Mouse (Mus musculus) heart, adult 9 months (tissue): Measurements from ENCODE around the gene Slc25a19.

Experiments used
- DNase-seq, 2 experiments: peaks; one replicate each; pipeline ENCODE4 v3.0.0; 2022; ENCODE audit warnings: low spot score in 2 of 2

The Slc25a19 gene

DNA sequence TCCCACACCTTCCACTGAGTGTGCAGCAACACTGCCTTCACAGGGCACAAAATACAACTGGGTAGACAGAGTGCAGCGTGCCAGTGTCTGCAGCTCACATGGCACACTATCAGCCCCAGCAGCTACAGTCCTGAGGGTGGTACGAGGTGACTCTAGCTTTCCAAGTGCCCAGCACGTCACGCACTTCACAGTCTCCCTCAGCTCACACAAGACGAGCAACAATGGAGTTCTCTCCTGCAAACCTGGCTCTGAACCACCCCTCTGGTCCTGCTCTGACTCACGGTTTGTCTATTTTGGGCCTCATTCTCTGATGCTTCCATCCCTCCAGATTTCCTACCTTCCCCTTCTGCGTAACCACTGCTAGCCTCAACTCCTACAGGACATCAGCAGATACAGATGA is 28.4 kb downstream of the Slc25a19 start:
- DNase-seq = no peak

DNA sequence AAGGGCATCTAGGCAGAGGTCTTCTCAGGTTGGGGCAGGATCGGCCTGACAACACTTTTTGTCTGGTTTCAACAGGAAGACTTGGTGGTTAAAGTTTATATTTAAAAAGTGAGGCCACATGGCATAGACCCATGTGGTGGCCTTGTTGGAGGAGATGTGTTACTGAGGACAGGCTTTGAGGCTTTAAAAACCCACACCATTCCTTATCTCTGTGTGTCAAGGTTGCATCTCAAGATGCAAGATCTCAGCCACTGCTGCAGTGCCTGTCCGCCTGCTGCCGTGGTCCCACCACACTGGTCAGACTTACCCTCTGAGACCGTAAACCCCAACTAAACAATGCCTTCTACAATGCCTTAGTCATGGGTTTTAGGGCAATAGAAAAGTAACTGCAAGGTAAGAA is 29.8 kb downstream of the Slc25a19 start:
- no peak for DNase-seq

DNA sequence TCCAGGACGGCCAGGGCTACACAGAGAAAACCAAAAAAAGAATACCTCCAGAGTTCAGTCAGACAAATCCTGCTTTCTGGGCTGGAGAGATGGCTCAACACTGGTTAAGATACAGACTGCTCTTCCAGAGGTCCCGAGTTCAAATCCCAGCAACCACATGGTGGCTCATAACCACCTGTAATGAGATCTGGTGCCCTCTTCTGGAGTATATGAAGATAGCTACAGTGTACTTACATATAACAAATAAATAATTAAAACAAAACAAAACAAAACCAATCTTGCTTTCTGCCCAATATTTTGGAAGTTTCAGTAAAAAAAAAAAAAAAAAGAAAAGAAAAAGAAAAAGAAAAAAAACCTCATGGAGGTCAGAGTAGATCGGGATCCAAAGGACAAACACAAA is 32.9 kb downstream of the Slc25a19 start:
- no peak for DNase-seq

DNA sequence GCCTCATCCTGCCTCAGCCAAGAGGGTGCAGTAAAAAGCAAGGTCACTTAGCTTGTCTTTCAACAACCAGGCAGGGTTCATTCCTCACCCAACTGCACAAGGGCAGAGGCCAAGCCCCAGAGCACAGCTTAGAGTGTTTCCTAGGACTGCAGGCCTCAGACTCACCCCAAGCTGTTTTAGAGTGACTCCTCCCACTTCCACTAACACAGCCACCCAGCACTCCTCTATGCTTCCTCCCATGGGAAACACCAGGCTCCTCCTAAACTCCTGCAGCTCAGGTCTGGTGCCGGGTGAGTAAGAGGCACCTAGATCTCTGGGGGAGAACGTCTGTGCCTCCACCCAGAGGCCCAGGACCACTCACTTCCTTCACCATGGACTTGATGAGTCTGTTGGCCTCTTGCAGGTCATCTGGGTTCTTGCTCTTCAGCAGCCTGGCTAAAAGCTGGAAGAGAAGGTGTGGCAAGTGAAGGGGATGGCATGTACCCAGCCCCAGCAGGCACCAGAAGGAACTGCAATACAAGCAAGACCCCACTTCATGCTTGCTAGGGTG is 37.5 kb downstream of the Slc25a19 start:
- DNase-seq = no peak

DNA sequence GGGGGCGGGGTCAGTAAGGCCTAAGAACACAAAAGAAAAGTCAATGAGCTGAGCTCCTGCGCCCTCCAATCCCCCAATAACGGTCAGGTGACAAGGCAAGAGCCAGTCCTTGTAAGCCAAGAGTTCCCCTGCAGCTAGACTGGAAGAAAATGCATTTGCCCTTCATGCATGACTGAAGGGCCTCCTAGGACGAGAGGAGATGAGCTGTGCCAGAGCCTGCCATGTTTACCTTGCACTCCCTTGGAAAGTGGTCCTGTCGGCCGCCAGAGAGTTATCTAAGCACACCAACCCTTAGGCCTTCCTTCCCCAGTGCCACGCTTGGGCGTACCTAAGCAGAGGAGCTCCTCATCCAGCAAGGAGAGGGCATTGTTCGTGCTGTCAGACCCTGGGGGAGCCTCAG is 40.1 kb downstream of the Slc25a19 start:
- DNase-seq = no peak

DNA sequence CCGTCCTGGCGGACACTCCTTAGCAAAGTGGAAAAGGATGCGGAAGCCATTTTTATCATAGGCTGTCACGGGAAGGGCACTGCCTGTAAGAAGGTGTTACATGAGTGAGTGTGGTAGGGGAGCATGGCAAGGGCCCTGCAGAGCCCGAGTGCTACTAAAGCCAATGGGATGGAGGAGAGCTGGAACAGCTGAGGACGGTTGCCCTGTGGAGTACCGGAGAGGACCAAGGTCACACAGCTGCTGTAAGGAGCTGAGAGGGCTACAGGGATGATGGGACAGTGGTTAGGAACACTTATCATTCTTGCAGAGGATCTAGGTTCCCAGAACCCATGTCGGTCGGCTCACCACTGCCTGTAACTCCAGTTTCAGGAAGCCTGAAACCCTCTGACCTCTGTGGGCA is 41.7 kb downstream of the Slc25a19 start:
- DNase-seq = no peak

- DNase-seq = no peak
Observed at GRCm38 (mm10) chr11:115585573-115586100, 42.5 kb downstream of the Slc25a19 start.

DNA sequence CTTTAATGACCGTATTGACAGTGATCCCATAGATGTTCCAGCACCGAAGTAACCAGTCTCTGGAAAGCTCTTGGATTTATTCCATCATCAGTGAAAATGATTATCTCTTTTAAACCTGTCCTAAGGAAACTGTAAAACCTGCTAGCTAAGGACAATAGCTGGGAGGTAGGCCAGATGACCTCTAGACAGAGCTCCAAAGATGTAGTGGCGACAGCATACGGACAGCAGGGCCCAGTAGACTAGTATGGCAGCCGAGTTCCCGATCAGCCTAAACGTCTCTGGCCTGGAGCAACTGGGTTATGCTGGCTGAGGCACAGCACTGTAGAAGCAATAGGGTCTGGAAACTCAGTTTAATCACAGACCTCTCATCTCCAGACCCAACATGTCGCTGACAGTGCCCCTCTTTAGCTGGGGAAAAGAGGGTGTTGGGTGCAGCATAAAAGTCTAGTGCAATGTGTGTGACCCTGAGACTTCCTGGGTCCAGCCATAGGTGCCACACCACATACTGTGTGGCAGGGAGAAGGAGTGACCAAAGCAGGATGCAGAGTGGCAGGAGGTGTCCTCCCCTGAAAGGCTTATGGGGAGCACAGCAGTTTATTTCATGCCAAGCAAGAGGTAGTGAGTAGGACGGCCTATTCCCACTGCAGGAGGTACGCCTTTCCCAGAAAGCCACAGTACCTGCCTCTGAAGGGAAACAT is 43.6 kb downstream of the Slc25a19 start:
- no peak for DNase-seq

GRCm38 (mm10) chr11:115582913-115583606 is 45.0 kb downstream of the Slc25a19 start:
- DNase-seq = no peak

GRCm38 (mm10) chr11:115579080-115579479 is 49.0 kb downstream of the Slc25a19 start:
- no peak for DNase-seq

DNA sequence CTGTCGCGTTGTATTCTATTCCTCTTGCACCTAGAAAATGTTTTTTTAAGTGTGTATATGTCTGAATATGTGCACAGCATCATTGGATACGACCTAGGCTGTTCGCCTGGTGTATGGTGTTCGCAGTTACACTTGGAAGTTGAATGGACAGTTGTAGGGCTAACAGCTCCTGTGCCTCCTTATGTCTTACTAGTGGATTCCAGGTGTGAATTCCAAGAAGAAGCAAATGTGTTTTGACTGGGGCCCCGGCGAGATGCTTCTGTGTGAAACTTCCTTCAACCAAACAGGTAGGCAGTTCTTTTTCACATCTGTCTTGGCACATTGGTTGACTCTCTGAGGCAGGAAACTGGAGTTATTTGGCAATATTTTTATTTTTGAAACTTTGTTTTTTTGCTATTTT is 63.1 kb downstream of the Slc25a19 start:
- DNase-seq = no peak
